Mouse (Mus musculus): ENCODE data around the gene Ppp6r3. TPM values are rescaled to one million over a fixed set of nuclear protein-coding genes. Genes with fewer than 3 reads are reported as not detected.
A peak's percentile ranks its signal among the peaks of the same experiment; 100 is the strongest.

Ppp6r3 gene
- total RNA-seq, 4 experiments from 2014 or later, result 85.3 to 110 (median 106) TPM

- DNase-seq, result no peak
These were observed 144.5 kb downstream of the Ppp6r3 start for GRCm38 (mm10) chr19:3431066-3431465.

GRCm38 (mm10) chr19:3429156-3429816 is 146.3 kb downstream of the Ppp6r3 start:
- no peak for DNase-seq

DNA sequence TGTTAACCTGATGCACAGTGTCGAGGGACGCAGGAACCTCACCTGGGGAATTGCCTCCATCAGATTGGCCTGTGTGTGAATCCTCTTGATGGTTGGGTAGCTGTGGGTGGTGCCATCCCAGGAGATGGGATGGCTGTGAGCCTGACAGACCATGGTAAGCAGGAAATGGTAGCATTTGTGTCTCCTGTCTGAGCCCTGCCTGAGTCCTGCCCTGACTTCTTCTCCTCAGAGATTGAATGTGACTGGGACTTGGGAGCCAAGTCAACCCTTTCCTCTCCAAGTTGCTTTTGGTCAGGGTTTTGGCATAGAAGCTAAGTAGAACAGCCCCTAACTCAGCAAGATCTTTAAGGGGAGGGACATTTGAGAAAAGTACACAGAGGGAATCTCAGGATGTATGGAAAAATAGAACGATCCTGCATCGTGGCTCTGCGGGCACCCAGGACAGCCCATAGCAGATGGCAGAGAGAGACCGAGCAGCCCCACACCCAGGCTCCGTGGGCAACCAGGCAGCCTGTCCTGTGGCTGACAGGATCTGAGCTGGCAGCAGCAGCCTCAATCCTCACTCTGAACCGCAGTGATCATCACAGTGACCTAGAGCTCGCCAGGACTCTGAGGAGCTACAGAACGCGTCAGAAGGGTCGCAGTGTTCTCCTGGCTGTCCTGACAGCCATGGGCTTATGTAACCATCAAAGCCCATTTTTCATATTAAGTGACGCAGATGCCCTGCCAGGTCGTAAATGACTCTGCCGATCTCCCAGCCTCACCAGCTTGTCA is 147.3 kb downstream of the Ppp6r3 start:
- DNase-seq, result no peak

GRCm38 (mm10) chr19:3424214-3424613 is 151.3 kb downstream of the Ppp6r3 start:
- DNase-seq, result no peak

GRCm38 (mm10) chr19:3422981-3423380 is 152.6 kb downstream of the Ppp6r3 start:
- no peak for DNase-seq

GRCm38 (mm10) chr19:3422488-3422887 is 153.1 kb downstream of the Ppp6r3 start:
- DNase-seq, result no peak

- peak; percentile 7 for DNase-seq
These were observed 156.3 kb downstream of the Ppp6r3 start for GRCm38 (mm10) chr19:3419251-3419650.

DNA sequence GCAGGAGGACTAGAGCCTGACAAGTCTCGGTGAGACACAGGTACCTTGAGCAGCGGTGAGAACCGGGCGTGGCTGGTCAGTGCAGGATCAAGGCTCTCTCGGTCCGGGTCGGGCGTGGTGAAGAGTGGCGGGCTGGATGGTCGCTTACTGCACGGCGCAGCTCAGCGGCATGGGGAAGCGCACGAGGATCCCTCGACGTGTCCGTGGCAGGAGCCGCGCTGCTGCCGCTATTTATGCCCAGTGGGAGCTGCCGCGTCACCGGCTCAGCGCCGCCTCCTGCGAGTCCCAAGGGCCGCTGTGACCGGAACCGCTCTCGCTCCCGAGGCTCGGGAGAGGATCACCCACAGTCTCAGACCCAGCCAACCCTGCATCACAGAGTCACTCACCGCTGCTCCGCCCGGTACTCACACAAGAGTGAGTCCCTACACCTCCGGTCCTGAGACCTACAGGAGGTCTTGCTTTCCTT is 161.2 kb downstream of the Ppp6r3 start, which contains the start of gene Gal:
Gal (minus strand) TSS at position 277 of the 466 bp plus-strand sequence.
- DNase-seq, result no peak

- no peak for DNase-seq
These were observed 169.8 kb downstream of the Ppp6r3 start for GRCm38 (mm10) chr19:3405531-3406281.

Other genes starting within 250 kb of the Ppp6r3 start
- under 1 TPM; 0.23 to 0.91 (median 0.31) TPM for gene Tesmin, start 186.9 kb downstream of the Ppp6r3 start, total RNA-seq (2022)
- 100 to 1,000 TPM in 1 of 4 experiments, 10 to 100 TPM in 3; 72.9 to 102 (median 81.8) TPM for gene Gal, start 161.2 kb downstream of the Ppp6r3 start, total RNA-seq (2022)
- 100 to 1,000 TPM in 3 of 4 experiments, 10 to 100 TPM in 1; 99.3 to 161 (median 120) TPM for gene Lrp5, start 110.8 kb upstream of the Ppp6r3 start, total RNA-seq (2022)
- gene 1810055G02Rik, start 132.5 kb upstream of the Ppp6r3 start, total RNA-seq (2022), result 10 to 100 TPM; 29.1 to 42.7 (median 32.1) TPM
- 10 to 100 TPM; 46.7 to 80.0 (median 62.7) TPM for gene Kmt5b, start 191.7 kb upstream of the Ppp6r3 start, total RNA-seq (2022)